Mouse (Mus musculus): ENCODE measurements around the gene Rbak. TPM values are rescaled to one million over a fixed set of nuclear protein-coding genes. Genes with fewer than 3 reads are reported as not detected.
"Not testable (repeated sequence)": the region's sequence is repeated elsewhere in the genome, so short reads cannot be mapped to it uniquely, and the experiment has no call there.

The Rbak gene
- polyA plus RNA-seq, 1 experiment from 2014 or later = 18.1 TPM

- Histone ChIP-seq H3K27ac (no peak overlapping the region), H3K27me3 (replicated peaks) (no peaks in the 10 kb centered on the region), H3K4me1 (peaks cover 10% of the 10 kb centered on the region), H3K4me3 (no peak overlapping the region), H3K4me2 (replicated peaks) (no peak overlapping the region), H3K36me3 (peaks cover 58% of the 10 kb centered on the region), H3K9ac (no peak overlapping the region), H3K9me3 (peaks cover 14% of the 10 kb centered on the region; the same call in 1 of the 2 replicates)
- ATAC-seq (ENCODE audit: low FRiP score, low read depth) = no peak
- WGBS = 84% methylated on average over 3 of the region's 3 CpGs
Measured at GRCm38 (mm10) chr5:143177541-143178200, 2.9 kb downstream of the Rbak start.

GRCm38 (mm10) chr5:143175970-143176369, 4.6 kb downstream of the Rbak start:
- Histone ChIP-seq H3K4me1 (peaks cover 10% of the 10 kb centered on the region), H3K9ac (no peak overlapping the region), H3K27me3 (replicated peaks) (no peaks in the 10 kb centered on the region), H3K4me3 (no peak overlapping the region), H3K4me2 (replicated peaks) (no peak overlapping the region), H3K36me3 (peaks cover 75% of the 10 kb centered on the region), H3K27ac (no peak overlapping the region), H3K9me3 (peaks cover 14% of the 10 kb centered on the region; the same call in 1 of the 2 replicates)
- WGBS = 90% methylated on average over 4 of the region's 4 CpGs
- ATAC-seq (ENCODE audit: low FRiP score, low read depth) = no peak

GRCm38 (mm10) chr5:143165508-143166070, 15.0 kb downstream of the Rbak start:
- no peaks in the 10 kb centered on the region for H3K4me1 ChIP-seq
- H3K4me2 ChIP-seq (replicated peaks) = peak overlapping the region; percentile 22; the same call in 1 of the 2 replicates
- no peak overlapping the region for H3K27ac ChIP-seq
- no peaks in the 10 kb centered on the region for H3K36me3 ChIP-seq
- no peaks in the 10 kb centered on the region for H3K27me3 ChIP-seq (replicated peaks)
- no peak for ATAC-seq (ENCODE audit: low FRiP score, low read depth)
- H3K4me3 ChIP-seq = no peak overlapping the region
- WGBS = 12% methylated on average over 18 of the region's 18 CpGs
- no peaks in the 10 kb centered on the region for H3K9me3 ChIP-seq
- no peak overlapping the region for H3K9ac ChIP-seq

GRCm38 (mm10) chr5:143155534-143155933, 25.0 kb downstream of the Rbak start:
- WGBS = 88% methylated on average over 3 of the region's 3 CpGs
- H3K9ac ChIP-seq = no peak overlapping the region
- H3K27ac ChIP-seq = no peak overlapping the region
- H3K9me3 ChIP-seq = peaks cover 8% of the 10 kb centered on the region
- H3K4me1 ChIP-seq = 0 out of 2 replicates have a peak, but pooled peaks cover 3% of the 10 kb centered on the region
- no peak for ATAC-seq (ENCODE audit: low FRiP score, low read depth)
- no peak overlapping the region for H3K4me2 ChIP-seq (replicated peaks)
- H3K27me3 ChIP-seq (replicated peaks) = peaks cover 42% of the 10 kb centered on the region
- H3K4me3 ChIP-seq = no peak overlapping the region
- H3K36me3 ChIP-seq = no peaks in the 10 kb centered on the region

- WGBS = 89% methylated on average over 10 of the region's 10 CpGs
- H3K9me3 ChIP-seq = peaks cover 10% of the 10 kb centered on the region
Measured at GRCm38 (mm10) chr5:143153756-143154155, 26.8 kb downstream of the Rbak start.

GRCm38 (mm10) chr5:143150044-143150443, 30.5 kb downstream of the Rbak start:
- Histone ChIP-seq H3K9ac (no peak overlapping the region), H3K4me3 (no peak overlapping the region), H3K9me3 (peaks cover 10% of the 10 kb centered on the region), H3K4me2 (replicated peaks) (no peak overlapping the region), H3K27me3 (replicated peaks) (no peaks in the 10 kb centered on the region), H3K36me3 (no peaks in the 10 kb centered on the region), H3K4me1 (no peaks in the 10 kb centered on the region), H3K27ac (no peak overlapping the region)
- ATAC-seq (ENCODE audit: low FRiP score, low read depth) = no peak
- 78% methylated on average over 2 of the region's 2 CpGs for WGBS

More at GRCm38 (mm10) chr5:143153756-143154155, 26.8 kb downstream of the Rbak start:
- Histone ChIP-seq H3K27me3 (replicated peaks) (peaks cover 33% of the 10 kb centered on the region), H3K4me3 (no peak overlapping the region), H3K4me1 (0 out of 2 replicates have a peak, but pooled peaks cover 3% of the 10 kb centered on the region), H3K4me2 (replicated peaks) (no peak overlapping the region), H3K9ac (no peak overlapping the region), H3K27ac (no peak overlapping the region), H3K36me3 (no peaks in the 10 kb centered on the region)
- no peak for ATAC-seq (ENCODE audit: low FRiP score, low read depth)

- no peak for ATAC-seq (ENCODE audit: low FRiP score, low read depth)
- H3K27ac ChIP-seq = no peak overlapping the region
- no peak overlapping the region for H3K4me3 ChIP-seq
- no peak overlapping the region for H3K4me2 ChIP-seq (replicated peaks)
- no peaks in the 10 kb centered on the region for H3K4me1 ChIP-seq
- H3K36me3 ChIP-seq = no peaks in the 10 kb centered on the region
- H3K9me3 ChIP-seq = peaks cover 10% of the 10 kb centered on the region
- no peaks in the 10 kb centered on the region for H3K27me3 ChIP-seq (replicated peaks)
- no peak overlapping the region for H3K9ac ChIP-seq
- 94% methylated on average over 2 of the region's 2 CpGs for WGBS
Measured at GRCm38 (mm10) chr5:143149536-143149935, 31.0 kb downstream of the Rbak start.

- Histone ChIP-seq H3K9ac (no peak overlapping the region), H3K27ac (no peak overlapping the region), H3K36me3 (no peaks in the 10 kb centered on the region), H3K4me2 (replicated peaks) (no peak overlapping the region), H3K4me3 (no peak overlapping the region), H3K4me1 (no peaks in the 10 kb centered on the region), H3K9me3 (peaks cover 10% of the 10 kb centered on the region), H3K27me3 (replicated peaks) (no peaks in the 10 kb centered on the region)
- ATAC-seq (ENCODE audit: low FRiP score, low read depth) = no peak
- WGBS = 91% methylated on average over 5 of the region's 5 CpGs
Measured at GRCm38 (mm10) chr5:143148661-143149060, 31.9 kb downstream of the Rbak start.

GRCm38 (mm10) chr5:143147481-143147880, 33.1 kb downstream of the Rbak start, which contains the start of gene Olfr718-ps1:
Gene Olfr718-ps1, minus strand, starts transcription at chr5:143147581.
- no peak for ATAC-seq (ENCODE audit: low FRiP score, low read depth)
- peaks cover 10% of the 10 kb centered on the region for H3K9me3 ChIP-seq
- 72% methylated on average over 3 of the region's 3 CpGs for WGBS
- H3K36me3 ChIP-seq = no peaks in the 10 kb centered on the region
- H3K27me3 ChIP-seq (replicated peaks) = no peaks in the 10 kb centered on the region
- no peak within 1 kb of the TSS for H3K4me3 ChIP-seq
- no peak within 1 kb of the TSS for H3K9ac ChIP-seq
- no peaks in the 10 kb centered on the region for H3K4me1 ChIP-seq
- H3K27ac ChIP-seq = no peak within 1 kb of the TSS
- no peak within 1 kb of the TSS for H3K4me2 ChIP-seq (replicated peaks)

- 90% methylated on average over 13 of the region's 13 CpGs for WGBS
- Histone ChIP-seq H3K9ac (no peak overlapping the region), H3K4me1 (no peaks in the 10 kb centered on the region), H3K9me3 (0 out of 2 replicates have a peak, but pooled peaks cover 4% of the 10 kb centered on the region), H3K4me2 (replicated peaks) (no peak overlapping the region), H3K27ac (no peak overlapping the region), H3K36me3 (no peaks in the 10 kb centered on the region), H3K27me3 (replicated peaks) (no peaks in the 10 kb centered on the region), H3K4me3 (no peak overlapping the region)
- ATAC-seq (ENCODE audit: low FRiP score, low read depth) = no peak
Measured at GRCm38 (mm10) chr5:143137580-143137979, 43.0 kb downstream of the Rbak start.

GRCm38 (mm10) chr5:143135042-143135441, 45.5 kb downstream of the Rbak start:
- 93% methylated on average over 7 of the region's 7 CpGs for WGBS
- H3K9ac ChIP-seq = no peak overlapping the region
- no peak overlapping the region for H3K27ac ChIP-seq
- ATAC-seq (ENCODE audit: low FRiP score, low read depth) = no peak
- no peaks in the 10 kb centered on the region for H3K27me3 ChIP-seq (replicated peaks)
- H3K36me3 ChIP-seq = no peaks in the 10 kb centered on the region
- H3K4me2 ChIP-seq (replicated peaks) = no peak overlapping the region
- 0 out of 2 replicates have a peak, but pooled peaks cover 4% of the 10 kb centered on the region for H3K9me3 ChIP-seq
- H3K4me3 ChIP-seq = no peak overlapping the region
- H3K4me1 ChIP-seq = no peaks in the 10 kb centered on the region

- H3K4me2 ChIP-seq (replicated peaks); H3K9ac ChIP-seq; H3K4me1 ChIP-seq; H3K9me3 ChIP-seq; H3K4me3 ChIP-seq; H3K36me3 ChIP-seq; H3K27ac ChIP-seq; H3K27me3 ChIP-seq (replicated peaks); ATAC-seq (ENCODE audit: low FRiP score, low read depth): not testable (repeated sequence)
- 83% methylated on average over 4 of the region's 6 CpGs for WGBS
Measured at GRCm38 (mm10) chr5:143134216-143135010, 46.2 kb downstream of the Rbak start.

Data from neural tube, embryonic 12.5 days (tissue).